Mouse (Mus musculus) C2C12 (cell line): ENCODE results near the gene Lrrfip2. TPM values are rescaled to one million over a fixed set of nuclear protein-coding genes. Genes with fewer than 3 reads are reported as not detected.

Source experiments
- H3K27me3 ChIP-seq: one replicate; pipeline ENCODE4 v1.6.1; 2011; ENCODE audit not compliant: control insufficient read depth, insufficient read depth, insufficient read length
- H3K36me3 ChIP-seq: one replicate; pipeline ENCODE4 v1.6.1; 2011; ENCODE audit not compliant: control insufficient read depth, insufficient read depth
- H3K4me3 ChIP-seq: one replicate; pipeline ENCODE4 v1.5.1; 2011; ENCODE audit warnings: mild to moderate bottlenecking, control low read depth; ENCODE audit not compliant: poor library complexity, insufficient read depth, severe bottlenecking
- H3K79me2 ChIP-seq: one replicate; pipeline ENCODE4 v1.6.1; 2011; ENCODE audit not compliant: control insufficient read depth, insufficient read depth
- H3K79me3 ChIP-seq: one replicate; pipeline ENCODE4 v1.6.1; 2011; ENCODE audit warnings: low read depth, control low read depth
- H3ac ChIP-seq: one replicate; pipeline ENCODE3; 2011; ENCODE audit warnings: low read depth; ENCODE audit not compliant: control insufficient read depth, insufficient read length
- CEBPB ChIP-seq: IDR thresholded peaks from one replicate; pipeline ENCODE4 v1.6.1; 2011; ENCODE audit warnings: low read depth, mild to moderate bottlenecking, control low read depth, moderate library complexity
- CTCF ChIP-seq: IDR thresholded peaks from one replicate; pipeline ENCODE4 v1.5.1; 2011; ENCODE audit not compliant: control insufficient read depth, insufficient read depth, insufficient read length
- FOSL1 ChIP-seq: IDR thresholded peaks from one replicate; pipeline ENCODE4 v1.8.0; 2011; ENCODE audit warnings: mild to moderate bottlenecking, low read length; ENCODE audit not compliant: poor library complexity, insufficient read depth, severe bottlenecking
- MAX ChIP-seq: IDR thresholded peaks from one replicate; pipeline ENCODE4 v1.6.1; 2011; ENCODE audit warnings: mild to moderate bottlenecking, control low read depth
- MYOD1 ChIP-seq: IDR thresholded peaks from one replicate; pipeline ENCODE4 v1.6.1; 2011; ENCODE audit warnings: low read depth; ENCODE audit not compliant: control insufficient read depth, insufficient read length
- MYOG ChIP-seq: IDR thresholded peaks from one replicate; pipeline ENCODE4 v1.6.1; 2011; ENCODE audit not compliant: control insufficient read depth, insufficient read length; ENCODE audit errors: extremely low read depth
- USF1 ChIP-seq: IDR thresholded peaks from one replicate; pipeline ENCODE4 v1.6.1; 2011; ENCODE audit warnings: low read depth, mild to moderate bottlenecking, control low read depth, moderate library complexity
- polyA plus RNA-seq: library from polyadenylated mRNA; unstranded; fragments of >200 nt; fragmentation: generic; extraction: Trizol; gene quantifications from one replicate; pipeline ENCODE4 v1.2.1, GENCODE M21; 2012; ENCODE audit warnings: missing spikeins

Lrrfip2 gene
- polyA plus RNA-seq, 1 experiment = 29.4 TPM

GRCm38 (mm10) chr9:111159562-111159961 lies 42.2 kb downstream of the Lrrfip2 start:
- Histone ChIP-seq H3K79me2 (peaks cover 36% of the 10 kb centered on the region), H3ac (no peak overlapping the region), H3K4me3 (no peak overlapping the region), H3K27me3 (no peaks in the 10 kb centered on the region), H3K36me3 (no peaks in the 10 kb centered on the region), H3K79me3 (peaks cover 6% of the 10 kb centered on the region)
- TF ChIP-seq CEBPB (no peak), MYOD1 (no peak), MAX (no peak), USF1 (no peak), CTCF (no peak), MYOG (no peak), FOSL1 (no peak)

DNA sequence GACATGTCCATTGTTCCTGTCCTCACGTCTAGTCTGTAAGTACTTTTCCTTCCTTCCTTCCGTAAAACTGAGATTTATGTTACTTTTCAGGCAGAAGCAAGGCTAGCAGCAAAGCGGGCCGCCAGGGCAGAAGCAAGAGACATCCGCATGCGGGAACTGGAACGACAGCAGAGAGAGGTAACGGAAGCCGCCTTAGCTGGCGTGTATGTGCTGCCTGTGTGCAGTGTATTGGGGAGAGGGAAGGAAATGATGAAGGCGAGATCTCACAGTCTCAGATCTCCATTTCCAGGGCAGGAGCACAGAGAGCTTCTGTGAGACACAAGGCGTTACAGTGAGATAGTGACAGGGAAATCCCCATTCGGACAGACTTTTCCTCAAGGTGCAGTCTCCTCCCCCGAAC lies 43.8 kb downstream of the Lrrfip2 start:
- TF ChIP-seq MAX = no peak
- TF ChIP-seq USF1 = no peak
- no peak for TF ChIP-seq CTCF
- H3K79me2 ChIP-seq = peaks cover 25% of the 10 kb centered on the region
- no peaks in the 10 kb centered on the region for H3K27me3 ChIP-seq
- H3K4me3 ChIP-seq = no peak overlapping the region
- no peaks in the 10 kb centered on the region for H3K36me3 ChIP-seq
- peaks cover 6% of the 10 kb centered on the region for H3K79me3 ChIP-seq
- no peak overlapping the region for H3ac ChIP-seq

DNA sequence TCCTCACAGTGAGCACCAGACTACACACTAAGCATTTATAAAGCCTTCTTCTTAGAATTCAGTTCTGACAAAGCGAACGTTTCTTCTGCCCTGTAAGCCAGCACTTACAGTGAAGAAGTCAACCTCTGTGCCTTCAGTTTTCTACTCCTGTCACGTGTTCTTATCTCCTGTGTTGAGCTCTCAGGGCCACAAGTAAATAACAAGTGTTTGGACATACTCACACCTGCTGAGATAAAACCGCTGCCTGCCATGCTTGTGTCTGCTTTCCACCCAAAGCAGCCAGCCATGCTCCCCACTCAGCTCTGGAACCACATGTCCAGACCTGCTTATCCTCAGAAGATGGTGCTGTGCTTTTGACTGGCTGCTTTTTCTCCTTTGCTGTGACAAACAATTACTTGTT lies 49.2 kb downstream of the Lrrfip2 start:
- H3K27me3 ChIP-seq = no peaks in the 10 kb centered on the region
- no peak overlapping the region for H3K4me3 ChIP-seq
- no peaks in the 10 kb centered on the region for H3K79me3 ChIP-seq
- TF ChIP-seq MYOD1 = no peak
- no peak for TF ChIP-seq USF1
- no peak for TF ChIP-seq MYOG
- no peak for TF ChIP-seq CEBPB
- TF ChIP-seq FOSL1 = no peak
- TF ChIP-seq MAX = no peak
- no peak for TF ChIP-seq CTCF
- H3K79me2 ChIP-seq = no peaks in the 10 kb centered on the region
- no peaks in the 10 kb centered on the region for H3K36me3 ChIP-seq
- H3ac ChIP-seq = no peak overlapping the region

- H3K36me3 ChIP-seq = no peaks in the 10 kb centered on the region
- TF ChIP-seq MAX = no peak
- no peak for TF ChIP-seq USF1
- TF ChIP-seq MYOG = no peak
- no peak for TF ChIP-seq CEBPB
- TF ChIP-seq CTCF = no peak
- TF ChIP-seq MYOD1 = no peak
- TF ChIP-seq FOSL1 = no peak
- no peak overlapping the region for H3K4me3 ChIP-seq
- H3K79me2 ChIP-seq = no peaks in the 10 kb centered on the region
- H3ac ChIP-seq = no peak overlapping the region
- H3K79me3 ChIP-seq = no peaks in the 10 kb centered on the region
- no peaks in the 10 kb centered on the region for H3K27me3 ChIP-seq
These were observed 53.0 kb downstream of the Lrrfip2 start for GRCm38 (mm10) chr9:111170430-111170829.

GRCm38 (mm10) chr9:111174071-111174470 lies 56.7 kb downstream of the Lrrfip2 start:
- Histone ChIP-seq H3K36me3 (no peaks in the 10 kb centered on the region), H3ac (no peak overlapping the region), H3K27me3 (no peaks in the 10 kb centered on the region), H3K79me3 (no peaks in the 10 kb centered on the region), H3K4me3 (no peak overlapping the region), H3K79me2 (no peaks in the 10 kb centered on the region)
- TF ChIP-seq MYOD1 = no peak
- TF ChIP-seq CEBPB = no peak
- no peak for TF ChIP-seq FOSL1
- no peak for TF ChIP-seq MAX
- no peak for TF ChIP-seq MYOG
- TF ChIP-seq USF1 = no peak
- TF ChIP-seq CTCF = no peak

- Histone ChIP-seq H3K36me3 (peaks cover 1% of the 10 kb centered on the region), H3K79me2 (no peaks in the 10 kb centered on the region), H3ac (no peak overlapping the region), H3K27me3 (no peaks in the 10 kb centered on the region), H3K4me3 (no peak overlapping the region), H3K79me3 (no peaks in the 10 kb centered on the region)
- TF ChIP-seq FOSL1 = no peak
- no peak for TF ChIP-seq CTCF
- TF ChIP-seq MYOD1 = no peak
- TF ChIP-seq MYOG = no peak
- no peak for TF ChIP-seq MAX
- no peak for TF ChIP-seq CEBPB
- no peak for TF ChIP-seq USF1
These were observed 61.6 kb downstream of the Lrrfip2 start for GRCm38 (mm10) chr9:111178971-111179370.
